Mouse (Mus musculus) liver, embryonic 14.5 days (tissue): ENCODE measurements around the gene Vps4a.

Experiments
- CTCF ChIP-seq: IDR thresholded peaks from 2 replicates; pipeline ENCODE4 v1.5.1; 2016; ENCODE audit warnings: antibody characterized with exemption, low read depth, control low read depth
- EP300 ChIP-seq: IDR thresholded peaks from 2 replicates; pipeline ENCODE4 v1.6.1; 2016; ENCODE audit warnings: antibody characterized with exemption, low read depth

DNA sequence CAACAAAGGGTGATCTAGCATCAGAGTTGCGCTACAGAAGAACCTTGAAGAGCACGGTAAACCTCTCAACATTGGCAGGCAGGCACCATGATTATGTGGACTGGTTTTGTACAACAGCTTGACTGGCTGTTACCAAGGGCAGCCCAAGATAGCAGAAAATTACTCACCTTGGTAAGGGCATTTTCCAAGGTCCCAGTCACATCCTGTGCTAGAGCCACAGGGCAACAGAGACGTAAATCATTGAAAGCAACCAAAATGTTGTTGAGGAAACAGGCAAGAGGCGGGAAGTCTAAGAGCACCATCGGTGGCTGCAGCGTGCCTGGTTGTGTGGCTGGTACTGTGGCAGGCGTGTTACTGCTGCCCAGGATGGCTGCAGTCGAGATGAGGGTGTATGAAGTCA, 21.0 kb downstream of the Vps4a start:
- no peak for TF ChIP-seq CTCF
- no peak for TF ChIP-seq EP300
